Mouse (Mus musculus) retina, postnatal 7 days (tissue): ENCODE data around the gene Tnip2.

Experiments used
- DNase-seq: peaks from one replicate; pipeline ENCODE4 v3.0.0-alpha.2; 2012; ENCODE audit warnings: low read depth, low spot score

Tnip2 gene

DNA sequence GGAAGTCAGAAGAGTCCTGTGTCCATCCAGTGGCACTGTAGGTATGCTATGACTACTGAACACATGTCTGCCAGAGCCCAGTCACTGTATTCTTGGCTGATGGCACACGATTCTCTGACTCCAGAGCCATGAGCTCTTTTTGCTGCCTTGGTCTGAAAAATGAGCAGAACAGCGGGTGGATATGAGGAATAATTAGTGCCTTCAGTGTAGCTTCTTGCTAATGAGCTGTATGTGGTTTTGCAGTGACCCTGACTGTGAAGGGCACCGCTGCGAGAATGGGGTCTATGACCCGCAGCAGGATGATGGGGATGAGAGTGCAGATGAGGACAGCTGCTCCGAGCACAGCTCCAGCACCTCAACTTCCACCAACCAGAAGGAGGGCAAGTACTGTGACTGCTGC, 52.0 kb downstream of the Tnip2 start:
- no peak for DNase-seq

DNA sequence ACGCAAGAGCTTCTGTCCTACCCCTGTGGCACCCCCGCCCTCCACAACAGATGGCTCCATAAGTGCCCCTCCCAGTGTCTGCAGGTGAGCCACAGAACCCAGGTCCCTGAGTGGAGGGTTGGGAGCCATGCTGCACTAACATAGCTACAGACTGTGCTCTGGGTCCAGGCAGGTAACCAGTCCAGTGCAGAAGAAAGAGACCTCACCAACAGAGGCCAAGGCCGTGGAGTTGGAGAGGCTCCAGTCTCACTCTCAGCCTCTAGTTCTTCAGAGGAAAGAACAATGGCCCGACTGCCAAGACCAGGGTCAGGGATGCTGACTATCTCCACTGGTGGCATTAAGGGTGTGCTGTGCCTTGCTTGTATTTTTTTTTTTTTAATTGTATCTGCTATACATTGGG, 52.5 kb downstream of the Tnip2 start:
- DNase-seq: no peak

DNA sequence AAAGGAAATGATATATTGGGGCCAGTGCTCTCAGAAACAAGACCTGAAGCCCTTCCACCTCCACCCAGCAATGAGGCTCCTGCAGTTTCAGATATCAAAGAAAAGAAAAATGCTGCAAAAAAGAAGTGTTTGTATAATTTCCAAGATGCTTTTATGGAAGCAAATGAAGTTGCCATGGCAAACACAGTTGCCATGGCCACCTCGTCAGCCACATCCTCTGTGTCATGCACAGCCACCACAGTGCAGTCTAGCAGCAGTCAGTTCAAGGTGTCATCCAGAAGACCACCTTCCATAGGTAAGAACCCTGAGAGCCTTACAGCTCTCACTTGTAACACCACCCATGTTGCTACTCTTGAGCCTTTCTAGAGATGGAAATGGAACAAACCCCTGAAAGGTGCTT, 54.8 kb downstream of the Tnip2 start:
- no peak for DNase-seq

DNA sequence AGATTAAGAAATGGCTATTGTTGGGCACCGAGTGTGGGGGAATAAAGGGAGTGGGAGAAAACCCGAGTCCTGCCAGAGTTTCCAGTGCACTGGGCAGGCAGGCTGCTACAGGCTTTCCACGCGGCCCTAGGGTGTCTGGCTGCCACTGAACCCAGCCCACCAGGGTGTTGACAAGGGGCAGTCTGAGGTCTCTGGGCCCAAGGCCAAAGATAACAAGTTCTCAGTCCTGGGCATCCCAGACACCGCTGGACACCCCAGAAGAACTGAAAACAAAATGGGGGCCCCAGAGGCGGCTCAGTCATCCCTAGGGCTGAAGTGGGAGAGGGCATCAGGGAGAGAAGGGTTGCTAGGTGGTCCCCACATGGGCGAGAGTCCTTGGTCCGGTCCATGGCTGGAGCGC, 67.6 kb downstream of the Tnip2 start:
- no peak for DNase-seq
